Mouse (Mus musculus): ENCODE measurements around the gene Kif18a. TPM values are rescaled to one million over a fixed set of nuclear protein-coding genes. Genes with fewer than 3 reads are reported as not detected.

The Kif18a gene
- total RNA-seq, 2 experiments from 2014 or later: 0.91 to 1.1 TPM

- Histone ChIP-seq H3K27ac (no peak overlapping the region), H3K4me3 (no peak overlapping the region)
- no peak for DNase-seq (ENCODE audit: extremely low spot score in 1 of 2, low spot score in 2 of 2)
- intact Hi-C loops (cut with DNase I): no loop called here
- no peak for TF ChIP-seq CTCF (IDR thresholded peaks at IDR 0.05)
Measured at GRCm38 (mm10) chr2:109298160-109298559, 17.6 kb downstream of the Kif18a start.

DNA sequence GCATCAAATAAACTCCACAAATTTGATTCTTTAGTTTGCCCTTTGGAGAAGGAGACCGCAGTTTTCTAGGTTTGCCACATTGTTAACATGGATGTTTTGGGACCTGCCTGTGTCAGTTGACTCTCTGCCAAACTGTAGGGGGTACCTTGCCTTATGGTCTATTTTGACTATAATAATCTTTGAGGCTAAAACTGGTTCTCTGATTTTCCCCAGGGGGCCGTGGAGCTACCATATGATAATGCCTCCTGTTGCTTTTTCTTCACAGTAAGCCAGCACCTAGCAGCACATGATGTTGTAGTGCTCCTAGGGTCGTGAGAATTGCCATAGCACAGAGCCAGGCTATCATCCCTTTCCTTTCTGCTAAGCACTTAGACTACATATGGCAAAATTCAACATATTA lies 21.7 kb downstream of the Kif18a start:
- no peak for TF ChIP-seq CTCF (IDR thresholded peaks at IDR 0.05)
- intact Hi-C loops (cut with DNase I): no loop called here
- no peak for DNase-seq (ENCODE audit: extremely low spot score in 1 of 2, low spot score in 2 of 2)
- no peak overlapping the region for H3K27ac ChIP-seq
- no peak overlapping the region for H3K4me3 ChIP-seq

DNA sequence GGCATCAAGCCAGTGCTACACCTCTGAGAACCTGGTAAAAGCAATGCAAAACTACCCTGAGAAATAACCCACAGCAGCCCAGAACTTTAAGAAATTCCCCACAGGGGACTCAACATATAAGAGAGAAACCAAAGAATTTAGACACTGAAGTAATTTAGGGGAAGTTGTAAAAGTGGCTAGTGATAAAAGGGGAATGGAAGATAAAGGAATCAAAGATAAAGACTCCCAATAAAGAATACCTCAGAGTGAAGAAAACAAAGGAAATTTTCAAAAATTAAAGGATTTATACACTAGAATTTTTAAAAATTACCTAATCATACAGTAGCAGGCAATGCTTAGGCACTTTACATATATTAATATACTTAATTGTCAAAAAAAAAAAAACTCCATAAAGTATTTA lies 23.1 kb downstream of the Kif18a start:
- Histone ChIP-seq H3K27ac (no peak overlapping the region), H3K4me3 (no peak overlapping the region)
- intact Hi-C loops (cut with DNase I): no loop called here
- no peak for TF ChIP-seq CTCF (IDR thresholded peaks at IDR 0.05)
- no peak for DNase-seq (ENCODE audit: extremely low spot score in 1 of 2, low spot score in 2 of 2)

DNA sequence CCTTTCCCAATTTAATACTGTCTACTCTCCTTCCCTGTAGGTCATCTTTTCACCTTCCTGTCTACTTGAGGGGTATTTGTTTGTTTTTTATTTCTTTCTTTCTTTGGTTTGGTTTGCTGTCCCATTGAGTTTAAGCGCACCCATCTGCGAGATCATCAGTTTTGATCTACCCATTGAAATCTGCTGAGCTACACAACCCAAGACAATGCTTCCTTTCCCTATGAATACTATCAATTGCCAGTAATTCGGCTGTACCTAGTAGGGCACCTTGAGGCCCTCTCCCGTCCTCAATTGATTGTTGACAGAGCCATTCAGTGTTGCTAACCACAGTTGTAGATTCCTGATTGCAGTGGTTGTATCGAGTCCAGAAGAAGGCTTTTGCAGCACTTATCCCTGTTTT lies 30.8 kb downstream of the Kif18a start:
- no peak for TF ChIP-seq CTCF (IDR thresholded peaks at IDR 0.05)
- Histone ChIP-seq H3K27ac (no peak overlapping the region), H3K4me3 (no peak overlapping the region)
- intact Hi-C loops (cut with DNase I): no loop called here
- DNase-seq (ENCODE audit: extremely low spot score in 1 of 2, low spot score in 2 of 2): no peak

DNA sequence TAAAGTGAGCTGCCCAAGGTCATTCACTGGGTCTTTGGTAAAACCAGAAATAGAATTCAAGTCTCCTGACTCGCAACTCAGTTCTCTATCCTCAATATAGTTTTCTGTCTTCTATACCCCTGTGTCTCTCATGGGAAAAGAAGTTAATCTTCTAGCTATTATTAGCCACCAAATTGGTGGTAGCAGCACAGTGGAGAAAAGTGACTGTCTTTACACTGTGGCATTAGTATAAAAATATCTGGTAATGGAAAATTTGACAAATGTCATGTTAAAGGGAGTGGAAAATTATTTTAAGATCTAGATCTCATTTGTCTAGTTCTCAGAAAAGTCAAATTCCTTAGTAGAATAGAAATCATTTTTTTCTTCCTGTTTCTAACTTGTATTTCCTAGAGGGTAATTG lies 51.3 kb downstream of the Kif18a start:
- no peak for TF ChIP-seq CTCF (IDR thresholded peaks at IDR 0.05)
- H3K27ac ChIP-seq: no peak overlapping the region
- intact Hi-C loops (cut with DNase I): no loop called here
- DNase-seq (ENCODE audit: extremely low spot score in 1 of 2, low spot score in 2 of 2): no peak
- no peak overlapping the region for H3K4me3 ChIP-seq

DNA sequence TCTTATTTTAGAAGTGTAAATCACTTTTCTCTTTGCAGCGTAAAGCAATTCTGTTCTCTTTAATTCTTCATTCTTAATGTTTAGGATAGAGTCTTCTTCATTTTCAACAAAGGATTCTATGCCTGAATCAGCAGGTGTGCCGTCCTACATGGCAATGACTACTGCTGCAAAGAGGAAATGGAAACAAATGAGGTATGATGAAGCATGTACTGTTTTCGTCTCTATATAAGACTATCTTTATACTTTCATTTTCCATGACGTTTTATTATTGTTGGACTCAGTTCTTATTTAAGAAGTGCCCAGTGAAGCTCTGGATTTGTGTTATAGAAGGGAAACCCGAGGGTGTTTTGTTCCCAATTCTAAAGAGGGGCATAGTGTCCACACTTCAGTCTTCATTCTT lies 53.7 kb downstream of the Kif18a start:
- intact Hi-C loops (cut with DNase I): no loop called here
- DNase-seq (ENCODE audit: extremely low spot score in 1 of 2, low spot score in 2 of 2): no peak
- no peak for TF ChIP-seq CTCF (IDR thresholded peaks at IDR 0.05)
- H3K27ac ChIP-seq: no peak overlapping the region
- no peak overlapping the region for H3K4me3 ChIP-seq

DNA sequence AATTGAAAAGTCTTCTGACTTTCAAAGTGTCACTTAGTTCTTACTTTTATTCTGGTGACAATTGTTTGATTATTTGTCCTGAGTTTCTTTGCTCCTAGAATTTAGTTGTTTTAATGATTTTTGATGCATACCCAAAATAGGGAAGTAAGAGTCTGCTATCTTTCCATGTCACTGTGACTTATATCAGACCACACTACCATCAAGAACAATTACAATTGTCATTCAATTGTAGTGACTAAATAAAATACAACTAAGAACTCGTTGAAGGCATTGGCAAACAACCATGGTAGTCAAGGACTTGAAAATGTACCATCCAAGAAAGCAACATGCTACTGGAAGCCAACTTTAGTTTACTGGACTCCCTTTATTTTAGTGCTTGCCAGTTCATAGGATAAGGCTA lies 55.2 kb downstream of the Kif18a start:
- Histone ChIP-seq H3K27ac (no peak overlapping the region), H3K4me3 (no peak overlapping the region)
- intact Hi-C loops (cut with DNase I): no loop called here
- no peak for DNase-seq (ENCODE audit: extremely low spot score in 1 of 2, low spot score in 2 of 2)
- TF ChIP-seq CTCF (IDR thresholded peaks at IDR 0.05): no peak

GRCm38 (mm10) chr2:109345386-109345785 lies 64.8 kb downstream of the Kif18a start:
- Histone ChIP-seq H3K4me3 (no peak overlapping the region), H3K27ac (no peak overlapping the region)
- intact Hi-C loops (cut with DNase I): no loop called here
- DNase-seq (ENCODE audit: extremely low spot score in 1 of 2, low spot score in 2 of 2): no peak
- TF ChIP-seq CTCF (IDR thresholded peaks at IDR 0.05): no peak

DNA sequence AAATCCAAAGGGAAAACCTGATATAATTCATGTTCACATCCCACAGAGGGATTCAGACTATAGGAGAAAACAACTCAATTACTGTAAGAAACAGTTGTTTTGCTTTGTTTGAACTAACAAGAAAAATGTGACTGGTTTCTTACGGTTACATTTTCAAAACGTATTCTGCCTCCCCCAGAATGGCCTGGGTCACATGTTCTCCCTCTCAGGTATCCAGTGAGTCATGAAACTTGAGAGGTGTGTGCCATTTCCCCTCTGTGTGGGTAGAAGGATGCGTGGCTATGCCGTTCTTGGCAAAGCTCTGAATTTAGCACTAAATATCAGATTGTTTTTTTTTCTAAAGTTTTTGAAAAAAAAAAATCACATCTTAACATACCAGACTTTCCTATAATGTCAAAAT lies 68.2 kb downstream of the Kif18a start:
- H3K4me3 ChIP-seq: no peak overlapping the region
- no peak for DNase-seq (ENCODE audit: extremely low spot score in 1 of 2, low spot score in 2 of 2)
- no peak for TF ChIP-seq CTCF (IDR thresholded peaks at IDR 0.05)
- intact Hi-C loops (cut with DNase I): no loop called here
- no peak overlapping the region for H3K27ac ChIP-seq

GRCm38 (mm10) chr2:109358456-109359141 lies 78.1 kb downstream of the Kif18a start:
- intact Hi-C loops (cut with DNase I): no loop called here
- no peak for TF ChIP-seq CTCF (IDR thresholded peaks at IDR 0.05)
- no peak for DNase-seq (ENCODE audit: extremely low spot score in 1 of 2, low spot score in 2 of 2)
- Histone ChIP-seq H3K4me3 (no peak overlapping the region), H3K27ac (no peak overlapping the region)

- no peak for DNase-seq (ENCODE audit: extremely low spot score in 1 of 2, low spot score in 2 of 2)
- intact Hi-C loops (cut with DNase I): no loop called here
- Histone ChIP-seq H3K4me3 (no peak overlapping the region), H3K27ac (no peak overlapping the region)
- TF ChIP-seq CTCF (IDR thresholded peaks at IDR 0.05): no peak
Measured at GRCm38 (mm10) chr2:109365962-109366361, 85.4 kb downstream of the Kif18a start.

DNA sequence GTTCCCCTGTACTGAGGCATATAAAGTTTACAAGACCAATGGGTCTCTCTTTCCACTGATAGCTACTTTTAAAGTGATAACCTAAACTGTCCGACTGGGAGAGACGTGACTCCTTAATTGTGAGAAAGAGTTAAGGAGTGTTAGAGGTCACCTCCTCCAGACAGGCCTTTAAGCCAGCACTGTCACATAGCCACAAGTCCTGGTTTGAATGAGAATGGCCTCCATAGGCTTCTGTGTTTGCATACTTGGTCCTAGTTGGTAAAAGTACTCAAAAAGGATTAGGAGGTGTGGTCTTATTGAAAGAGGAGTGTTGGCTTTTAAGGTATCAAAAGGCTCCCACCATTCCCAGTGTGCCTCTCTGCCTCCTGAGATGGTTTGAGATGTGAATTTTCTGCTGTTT lies 94.3 kb downstream of the Kif18a start:
- H3K27ac ChIP-seq: no peak overlapping the region
- DNase-seq (ENCODE audit: extremely low spot score in 1 of 2, low spot score in 2 of 2): no peak
- intact Hi-C loops (cut with DNase I): no loop called here
- no peak for TF ChIP-seq CTCF (IDR thresholded peaks at IDR 0.05)
- H3K4me3 ChIP-seq: no peak overlapping the region

GRCm38 (mm10) chr2:109384019-109384418 lies 103.5 kb downstream of the Kif18a start:
- no peak for TF ChIP-seq CTCF (IDR thresholded peaks at IDR 0.05)
- H3K27ac ChIP-seq: no peak overlapping the region
- no peak overlapping the region for H3K4me3 ChIP-seq
- intact Hi-C loops (cut with DNase I): no loop called here
- no peak for DNase-seq (ENCODE audit: extremely low spot score in 1 of 2, low spot score in 2 of 2)
